Mouse (Mus musculus) heart, postnatal 0 days (tissue): ENCODE measurements around the gene Mapk14.

Source experiments
- CTCF ChIP-seq: IDR thresholded peaks from 2 replicates; pipeline ENCODE4 v1.5.1; 2016; ENCODE audit warnings: antibody characterized with exemption, control low read depth, low read depth
- EP300 ChIP-seq: IDR thresholded peaks from 2 replicates; pipeline ENCODE4 v1.6.1; 2016; ENCODE audit warnings: antibody characterized with exemption, low read depth

- TF ChIP-seq CTCF (no peak), EP300 (no peak)
Observed at GRCm38 (mm10) chr17:28693086-28693485, 2.0 kb downstream of the Mapk14 start.
